23 mouse cellular contexts compared by ENCODE assay signal in the genomic region with DNA sequence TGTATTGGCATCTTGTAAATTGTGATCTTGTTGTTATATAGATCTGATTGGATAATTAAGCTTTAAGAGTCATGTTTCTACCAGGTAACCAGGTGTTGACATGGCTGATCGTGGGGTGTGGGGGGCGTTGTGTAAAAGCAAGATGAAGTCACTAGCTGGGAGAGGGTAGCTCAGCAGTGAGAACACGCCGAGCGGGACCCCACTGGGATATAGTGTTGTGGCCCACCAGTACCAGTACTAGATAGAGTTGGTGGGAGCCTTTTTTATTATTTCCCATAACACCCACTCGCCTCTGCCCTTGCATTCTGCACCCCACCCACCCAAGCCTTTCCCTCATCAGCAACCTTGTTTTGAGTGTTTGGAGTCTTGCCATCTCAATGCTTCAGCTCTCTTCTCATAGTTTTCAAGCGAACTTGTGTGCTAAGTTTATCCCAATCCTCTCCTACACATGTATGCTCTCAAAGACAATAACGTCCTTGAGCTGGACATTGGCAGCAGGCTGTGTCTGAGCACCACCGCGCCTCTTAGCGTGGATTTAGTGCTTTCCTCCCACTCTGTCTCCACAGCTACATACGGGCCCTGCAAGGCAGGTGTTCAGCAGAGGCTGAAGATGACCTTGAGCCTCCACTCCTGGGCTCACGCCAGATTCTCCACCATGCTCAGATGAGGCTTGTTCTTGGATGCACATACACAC. TPM values are rescaled to one million over a fixed set of nuclear protein-coding genes. Genes with fewer than 3 reads are reported as not detected.
A peak's percentile ranks its signal among the peaks of the same experiment; 100 is the strongest.
DNase-seq lines count a peak whose midpoint lies in the region; TF ChIP-seq lines count a peak whose summit lies in the region.
"Had no signal": no experiment of that assay in that cellular context is flagged by ENCODE, and none has a peak within 500 bp of the region (broad histone marks: within the 10 kb centered on the region; RNA-seq: fewer than 3 reads in every experiment).

No protein-coding gene starts in this region.

- no peak overlapping the region for H3K4me3 ChIP-seq in small intestine, adult 2 months (ENCODE audit: low read depth, low read length)
- H3K4me3 ChIP-seq: embryonic facial prominence, embryonic 13.5 days; embryonic facial prominence, embryonic 15.5 days; erythroblast, embryonic 14.5 days; forebrain, embryonic 10.5 days; forebrain, embryonic 12.5 days had no signal

- WGBS in small intestine, adult 2 months: 85% methylated on average over 13 of the region's 13 CpGs

- H3K27me3 ChIP-seq in small intestine, adult 2 months (ENCODE audit: control insufficient read depth, insufficient read depth, low read length): no peaks in the 10 kb centered on the region
- H3K27me3 ChIP-seq: embryonic facial prominence, embryonic 13.5 days; embryonic facial prominence, embryonic 15.5 days; forebrain, embryonic 12.5 days had no signal

- H3K4me1 ChIP-seq in small intestine, adult 2 months (ENCODE audit: control insufficient read depth, insufficient read depth, insufficient read length, low read length): no peaks in the 10 kb centered on the region

- TF ChIP-seq POLR2A in small intestine, adult 2 months (IDR thresholded peaks at IDR 0.05; ENCODE audit: low read depth, low read length): no peak

- 0 out of 2 replicates have a peak overlapping the region, but pooled peaks have one; percentile 49 for H3K27ac ChIP-seq in small intestine, adult 2 months (ENCODE audit: insufficient read depth, low read depth, low read length)
- H3K27ac ChIP-seq: embryonic facial prominence, embryonic 13.5 days; embryonic facial prominence, embryonic 15.5 days; forebrain, embryonic 10.5 days; forebrain, embryonic 12.5 days had no signal

- TF ChIP-seq CTCF in small intestine, adult 2 months (IDR thresholded peaks at IDR 0.05; ENCODE audit: extremely low read depth, insufficient read length, insufficient replicate concordance, low read depth, low read length): no peak

- DNase-seq in lung, postnatal 25 days (ENCODE audit: low spot score): peak; percentile 2
- DNase-seq in lung, postnatal 14 days: no peak
- DNase-seq in right cerebral cortex, adult 2 months (ENCODE audit: low spot score in 2 of 2): peak; percentile 12 to 13
- DNase-seq in right cerebral cortex, adult 18-20 months: no peak
- DNase-seq in testis, postnatal 14 days (ENCODE audit: low spot score): peak; percentile 61
- DNase-seq in ovary, postnatal 10 days (ENCODE audit: low spot score): no peak
- DNase-seq in ovary, adult 18-20 months (ENCODE audit: low spot score): no peak
- DNase-seq: adrenal gland, adult 8-10 months; adrenal gland, postnatal 14 days; adrenal gland, postnatal 36 days; cerebellum, adult 11 months; cerebellum, adult 18-20 months; cerebellum, adult 8-10 months; cerebellum, adult 9-11 months; cerebellum, postnatal 14 days; cerebellum, postnatal 36 days; embryo, embryonic 11 days had no signal

- H3K36me3 ChIP-seq in small intestine, adult 2 months (ENCODE audit: control insufficient read depth, insufficient read depth, low read length): no peaks in the 10 kb centered on the region; the same call in 1 of the 2 replicates

RNA-seq across cellular contexts. Expression of a gene that starts 4.9 kb away (rescaled TPM):
- 0.13 and 0.18 TPM in 2 replicates for polyA plus RNA-seq in small intestine, adult 2 months (2012; rRNA removed)
- polyA plus RNA-seq: erythroblast, embryonic 14.5 days had no signal

RNA-seq across cellular contexts. Expression of a gene that starts 10.8 kb away (rescaled TPM):
- 0.37 and 0.55 TPM in 2 replicates for polyA plus RNA-seq in small intestine, adult 2 months (2012; rRNA removed)
- polyA plus RNA-seq: erythroblast, embryonic 14.5 days had no signal

RNA-seq across cellular contexts. Expression of a gene that starts 22.1 kb away (rescaled TPM):
- 0.33 and 0.56 TPM in 2 replicates for polyA plus RNA-seq in small intestine, adult 2 months (2012; rRNA removed)
- polyA plus RNA-seq: erythroblast, embryonic 14.5 days had no signal

RNA-seq across cellular contexts. Expression of a gene that starts 41.6 kb away (rescaled TPM):
- 1.1 and 1.5 TPM in 2 replicates for polyA plus RNA-seq in small intestine, adult 2 months (2012; rRNA removed)
- polyA plus RNA-seq: erythroblast, embryonic 14.5 days had no signal

RNA-seq across cellular contexts. Expression of a gene that starts 48.2 kb away (rescaled TPM):
- 0.28 and 0.70 TPM in 2 replicates for polyA plus RNA-seq in small intestine, adult 2 months (2012; rRNA removed)
- polyA plus RNA-seq: erythroblast, embryonic 14.5 days had no signal

Comparison
In these comparisons a context has a peak if more than half of its experiments do, and no peak if none do; other contexts are left out.
1. DNase-seq: peak in lung, postnatal 25 days (single experiment), right cerebral cortex, adult 2 months (2 of 2) and testis, postnatal 14 days (single experiment); none in lung, postnatal 14 days (single experiment), right cerebral cortex, adult 18-20 months (single experiment), ovary, postnatal 10 days (single experiment) and ovary, adult 18-20 months (single experiment).